ENCODE assay signal across 16 mouse cellular contexts in the genomic region with DNA sequence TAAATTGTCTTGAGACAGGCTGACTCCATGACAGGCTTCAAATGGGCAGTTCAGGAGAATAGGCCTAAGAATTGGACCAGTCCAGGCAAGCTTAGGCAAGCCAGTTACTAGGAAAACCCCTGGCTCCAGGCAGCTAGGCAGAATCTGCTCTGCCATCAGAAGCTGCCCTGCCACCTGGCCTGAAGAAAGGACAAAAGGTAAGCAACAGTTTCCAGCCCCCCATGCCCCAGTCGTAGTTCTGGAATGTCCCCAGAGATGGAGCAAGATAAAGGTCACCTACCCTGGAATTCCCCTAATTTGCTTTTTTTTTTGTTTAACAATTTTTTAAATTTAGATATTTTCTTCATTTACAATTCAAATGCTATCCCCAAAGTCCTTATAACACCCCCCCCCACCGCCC.
"Had no signal": no experiment of that assay in that cellular context is flagged by ENCODE, and none has a peak within 500 bp of the region (broad histone marks: within the 10 kb centered on the region; RNA-seq: fewer than 3 reads in every experiment).

No protein-coding gene starts in this region.

- H3K27me3 ChIP-seq: neural tube, embryonic 12.5 days; neural tube, embryonic 13.5 days; neural tube, embryonic 15.5 days; stomach, embryonic 15.5 days had no signal

- H3K9me3 ChIP-seq: neural tube, embryonic 12.5 days; neural tube, embryonic 13.5 days; neural tube, embryonic 15.5 days; stomach, embryonic 15.5 days had no signal

- H3K36me3 ChIP-seq: neural tube, embryonic 12.5 days; neural tube, embryonic 13.5 days; neural tube, embryonic 15.5 days; stomach, embryonic 15.5 days had no signal

- H3K9ac ChIP-seq: neural tube, embryonic 12.5 days; neural tube, embryonic 13.5 days; neural tube, embryonic 15.5 days; stomach, embryonic 15.5 days had no signal

- DNase-seq: retina, postnatal 1 day; right cerebral cortex, adult 18-20 months; right cerebral cortex, postnatal 14 days; right cerebral cortex, postnatal 25 days; spleen, adult 18-20 months; thymus, adult 18-20 months; thymus, adult 2 months; thymus, postnatal 14 days; thymus, postnatal 25 days; thymus, postnatal 36 days; thymus, postnatal 4 days had no signal

- H3K4me2 ChIP-seq: neural tube, embryonic 12.5 days; neural tube, embryonic 13.5 days; neural tube, embryonic 15.5 days; stomach, embryonic 15.5 days had no signal

- H3K27ac ChIP-seq: neural tube, embryonic 12.5 days; neural tube, embryonic 13.5 days; neural tube, embryonic 15.5 days; stomach, embryonic 15.5 days; stomach, postnatal 0 days had no signal

- H3K4me1 ChIP-seq: neural tube, embryonic 12.5 days; neural tube, embryonic 13.5 days; neural tube, embryonic 15.5 days; stomach, embryonic 15.5 days had no signal

- H3K4me3 ChIP-seq: neural tube, embryonic 12.5 days; neural tube, embryonic 13.5 days; neural tube, embryonic 15.5 days; stomach, embryonic 15.5 days had no signal
